Mouse (Mus musculus): ENCODE results near the gene Pacs2.

Pacs2 gene

DNA sequence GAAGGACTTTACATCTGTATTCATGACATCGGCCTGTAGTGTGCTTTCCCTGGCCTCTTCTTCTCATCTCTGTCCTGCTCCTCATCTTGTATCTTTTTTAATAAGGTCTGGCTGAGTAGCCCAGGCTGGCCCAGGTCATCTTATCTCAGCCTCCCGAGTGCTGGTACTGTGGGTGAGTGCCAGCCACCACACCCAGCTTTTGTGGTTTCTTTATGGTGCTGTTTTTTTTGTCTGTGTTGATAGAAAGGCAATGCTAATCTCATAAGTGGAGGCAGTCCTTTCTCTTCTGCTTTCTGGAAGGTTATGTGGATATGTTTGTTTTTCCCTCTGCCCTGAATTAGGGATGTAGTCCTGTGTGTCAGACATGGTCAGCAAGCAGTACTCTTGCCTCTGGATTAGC, 28.2 kb downstream of the Pacs2 start:
- peak in 1 of 2 experiments; percentile 59 for DNase-seq (ENCODE audit: low spot score in 2 of 2)

DNA sequence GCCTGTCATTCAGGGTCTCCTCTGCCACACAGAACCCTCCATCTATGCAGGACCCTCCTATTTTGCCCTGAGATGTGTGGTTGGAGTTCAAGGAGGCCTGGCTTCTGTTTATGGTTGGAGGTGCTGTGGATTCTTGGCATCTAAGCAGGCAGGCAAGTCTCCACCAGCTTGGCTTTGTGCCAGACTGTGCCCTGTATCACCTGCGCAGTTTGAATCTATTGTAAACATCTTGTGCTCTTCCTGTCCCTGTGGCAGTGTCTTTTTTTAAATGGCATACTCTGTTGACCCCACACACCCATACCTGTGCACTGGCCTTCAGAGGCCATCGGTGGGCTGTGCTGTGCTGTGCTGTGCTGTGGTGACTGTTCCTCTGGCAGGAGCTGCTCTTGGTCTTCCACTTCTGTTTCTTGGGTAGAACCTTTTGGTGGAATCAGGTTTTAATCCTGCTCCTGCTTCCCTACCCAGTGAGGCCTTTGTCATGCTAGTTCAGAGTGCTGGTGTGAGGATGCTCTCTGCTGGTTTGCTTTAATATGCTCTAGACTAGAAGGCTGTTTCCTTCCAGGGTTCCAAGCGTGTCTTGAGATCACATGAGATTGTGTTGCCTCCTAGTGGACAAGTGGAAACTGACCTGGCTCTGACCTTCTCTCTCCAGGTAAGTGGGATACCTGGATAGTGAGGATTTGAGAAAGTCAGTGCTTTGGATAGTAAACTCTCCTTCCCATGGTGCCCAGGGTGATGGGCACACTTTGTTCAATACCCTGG, 30.8 kb downstream of the Pacs2 start:
- DNase-seq (ENCODE audit: low spot score in 2 of 2), result peak; percentile 38 to 60

DNA sequence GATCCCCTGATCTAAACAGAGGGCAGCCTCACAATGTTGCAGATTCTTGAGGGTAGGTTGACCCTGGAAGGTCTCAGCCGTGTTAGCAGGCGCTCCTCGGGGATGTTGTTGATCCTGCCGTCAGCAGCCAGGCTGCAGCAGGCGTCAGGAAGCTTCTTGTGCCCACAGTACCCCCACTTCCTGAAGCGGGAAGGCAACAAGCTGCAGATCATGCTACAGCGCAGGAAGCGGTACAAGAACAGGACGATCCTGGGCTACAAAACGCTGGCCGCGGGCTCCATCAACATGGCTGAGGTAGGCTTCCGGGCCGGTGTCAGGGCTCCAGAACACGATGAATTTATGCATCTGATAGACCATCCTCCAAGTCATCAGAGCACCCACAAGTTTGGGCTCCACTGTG, 32.6 kb downstream of the Pacs2 start:
- no peak for DNase-seq (ENCODE audit: low spot score in 2 of 2)

DNA sequence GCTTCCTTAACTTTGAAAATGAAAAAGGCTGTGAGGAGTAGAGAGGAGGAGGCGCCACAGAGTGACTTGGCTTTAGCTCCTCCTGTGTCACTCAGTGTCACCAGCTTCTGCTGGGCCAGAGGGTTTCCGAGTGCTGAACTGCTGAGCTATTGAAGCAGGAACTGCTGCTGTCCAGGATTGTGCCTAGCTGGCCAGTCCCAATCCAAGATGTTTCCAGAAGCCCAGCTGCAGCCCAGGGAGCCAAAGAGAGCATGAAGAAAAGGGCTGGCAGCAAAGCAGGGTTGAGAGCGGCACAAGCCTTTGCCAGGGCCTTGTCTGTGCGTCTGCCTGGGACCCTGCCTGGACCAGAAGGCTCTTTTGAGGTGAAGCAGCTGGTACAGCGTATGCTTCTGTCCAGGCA, 33.8 kb downstream of the Pacs2 start:
- DNase-seq (ENCODE audit: low spot score in 2 of 2), result no peak

DNA sequence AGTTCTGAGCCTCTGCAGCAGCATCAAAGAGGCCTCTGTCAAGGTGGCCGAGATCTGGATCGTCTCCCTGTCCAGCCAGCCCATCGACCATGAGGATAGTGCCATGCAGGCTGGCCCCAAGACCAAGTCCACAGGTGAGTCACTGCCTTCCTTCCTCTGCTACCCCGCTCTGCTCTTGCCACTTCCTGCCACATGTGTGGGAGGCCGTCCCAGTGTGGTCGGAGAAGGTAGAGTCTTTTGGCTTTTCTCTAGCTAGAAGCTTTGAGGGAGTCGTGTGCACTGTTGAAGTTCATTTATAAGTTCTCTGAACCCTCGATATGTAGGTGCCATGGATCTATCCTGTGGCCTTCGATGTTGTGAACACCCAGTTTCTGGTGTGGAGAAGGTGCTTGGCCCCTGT, 35.5 kb downstream of the Pacs2 start:
- no peak for DNase-seq (ENCODE audit: low spot score in 2 of 2)

DNA sequence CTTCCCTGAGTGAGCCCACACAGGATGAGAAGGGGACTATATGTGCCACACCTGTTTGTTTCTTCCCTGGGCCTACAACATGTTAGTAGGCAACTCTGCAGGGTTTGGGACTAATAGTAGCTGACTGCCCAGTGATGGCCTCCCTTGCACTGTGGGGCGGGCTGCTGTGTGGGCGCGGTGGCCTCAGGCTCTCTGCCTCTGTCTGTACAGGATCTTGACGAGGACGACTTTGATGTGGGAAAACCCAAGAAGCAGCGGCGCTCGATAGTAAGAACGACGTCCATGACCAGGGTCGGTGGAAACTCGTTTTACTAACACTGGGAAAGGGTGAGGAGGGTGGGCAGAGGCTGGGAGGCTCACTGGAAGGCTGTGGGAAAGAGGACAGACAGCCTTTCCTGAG, 36.4 kb downstream of the Pacs2 start:
- DNase-seq (ENCODE audit: low spot score in 2 of 2), result no peak

DNA sequence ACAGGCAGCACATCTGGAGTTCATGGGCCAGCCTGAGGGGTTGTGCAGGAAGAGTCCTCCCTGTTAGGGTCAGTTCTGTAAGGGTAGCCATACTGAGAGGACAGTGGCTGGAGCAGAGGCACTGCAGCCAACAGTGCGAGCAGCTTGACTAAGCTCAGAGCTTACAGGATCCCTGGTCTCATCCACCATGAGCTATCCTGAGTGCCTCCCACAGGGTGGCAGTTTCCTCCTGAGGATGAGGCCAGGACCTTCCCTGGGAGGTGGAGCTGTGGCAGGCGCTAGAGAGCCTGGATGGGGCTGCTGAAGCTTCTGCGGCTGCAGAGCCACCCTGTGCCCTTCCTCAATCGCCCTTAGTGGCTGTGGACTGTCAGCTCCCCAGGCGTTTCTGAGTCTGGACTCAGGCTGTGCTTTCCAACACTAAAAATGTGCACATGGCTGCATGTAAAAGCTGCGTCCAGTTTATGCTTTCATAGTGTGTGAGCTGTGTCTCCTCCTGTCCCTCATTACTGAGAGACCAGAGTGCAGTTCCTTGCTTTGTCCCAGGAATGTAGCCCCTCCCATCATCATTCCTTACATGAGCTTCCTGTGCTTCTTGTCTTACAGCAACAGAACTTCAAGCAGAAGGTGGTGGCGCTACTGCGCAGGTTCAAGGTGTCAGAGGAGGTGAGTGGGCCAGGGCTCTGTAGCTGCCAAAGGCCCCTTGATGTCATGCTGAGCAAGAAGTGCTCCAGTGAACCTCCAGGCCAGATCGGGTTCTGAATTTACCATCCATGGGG, 37.5 kb downstream of the Pacs2 start:
- no peak for DNase-seq (ENCODE audit: low spot score in 2 of 2)

DNA sequence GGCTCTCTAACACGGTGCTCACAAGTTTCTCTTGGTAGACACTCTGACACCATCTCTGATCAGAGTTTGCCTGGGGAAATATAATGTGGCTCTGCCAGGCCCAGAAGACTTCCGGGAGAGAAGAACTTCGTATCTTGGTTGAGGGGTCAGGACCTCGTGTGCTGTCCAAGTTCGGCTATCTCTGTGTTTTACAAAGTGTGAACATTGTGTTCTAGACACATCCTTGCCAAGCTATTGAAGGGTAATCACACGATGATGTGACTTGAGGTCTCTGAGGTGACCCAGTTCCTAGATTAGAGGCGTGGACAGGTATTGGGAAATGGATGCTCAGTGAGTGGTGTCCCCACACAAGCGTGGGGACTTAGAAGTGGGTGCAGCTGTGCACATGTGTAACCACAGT, 41.8 kb downstream of the Pacs2 start:
- DNase-seq (ENCODE audit: low spot score in 2 of 2), result no peak

DNA sequence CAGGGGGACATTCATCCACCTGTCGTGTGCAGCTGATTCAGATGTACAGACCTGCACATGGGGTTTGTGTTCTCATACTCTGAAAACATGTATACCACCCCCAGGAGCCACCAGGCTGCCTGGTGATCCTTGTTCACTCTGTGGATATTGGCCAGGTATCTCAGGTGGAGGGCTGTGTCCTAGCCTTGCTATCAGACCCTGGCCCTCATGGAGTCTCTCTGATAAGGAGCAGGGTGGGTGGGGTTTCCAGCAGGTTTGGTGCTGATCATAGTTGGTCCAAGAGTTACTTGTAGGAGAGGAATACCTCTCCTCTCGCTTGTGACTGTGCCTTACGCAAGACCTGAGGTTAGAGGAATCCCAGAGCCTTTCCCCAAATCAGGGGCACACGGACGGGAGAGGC, 45.9 kb downstream of the Pacs2 start:
- DNase-seq (ENCODE audit: low spot score in 2 of 2), result no peak

DNA sequence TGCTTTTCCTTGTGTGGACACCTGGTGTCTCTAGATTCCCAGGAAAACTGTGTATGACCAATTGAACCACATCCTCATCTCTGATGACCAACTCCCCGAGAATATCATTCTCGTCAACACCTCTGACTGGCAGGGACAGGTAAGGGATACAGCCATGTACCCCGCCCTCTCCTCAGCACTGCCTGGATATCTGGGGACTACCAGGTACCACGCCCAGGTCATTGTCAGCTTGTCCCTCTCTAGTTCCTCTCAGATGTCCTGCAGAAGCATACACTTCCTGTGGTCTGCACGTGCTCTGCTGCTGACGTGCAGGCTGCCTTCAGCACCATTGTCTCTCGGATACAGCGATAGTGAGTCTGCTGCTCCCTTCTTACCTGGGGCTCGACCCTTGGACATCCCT, 47.3 kb downstream of the Pacs2 start:
- DNase-seq (ENCODE audit: low spot score in 2 of 2), result no peak

DNA sequence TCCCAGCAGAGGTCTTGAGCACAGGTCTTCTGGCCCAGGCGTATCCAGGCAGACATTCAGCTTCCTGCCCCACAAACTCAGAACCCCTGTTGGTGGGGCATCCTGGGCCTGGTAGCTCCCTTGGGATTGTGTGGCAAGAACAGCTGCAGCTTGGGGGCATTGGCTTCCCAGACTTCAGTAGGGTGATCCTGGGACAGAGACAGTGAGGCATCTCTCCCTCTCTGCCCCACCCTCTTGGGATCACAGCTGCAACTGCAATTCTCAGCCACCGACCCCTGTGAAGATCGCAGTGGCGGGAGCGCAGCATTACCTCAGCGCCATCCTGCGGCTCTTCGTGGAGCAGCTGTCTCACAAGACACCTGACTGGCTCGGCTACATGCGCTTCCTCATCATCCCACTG, 47.9 kb downstream of the Pacs2 start:
- no peak for DNase-seq (ENCODE audit: low spot score in 2 of 2)

DNA sequence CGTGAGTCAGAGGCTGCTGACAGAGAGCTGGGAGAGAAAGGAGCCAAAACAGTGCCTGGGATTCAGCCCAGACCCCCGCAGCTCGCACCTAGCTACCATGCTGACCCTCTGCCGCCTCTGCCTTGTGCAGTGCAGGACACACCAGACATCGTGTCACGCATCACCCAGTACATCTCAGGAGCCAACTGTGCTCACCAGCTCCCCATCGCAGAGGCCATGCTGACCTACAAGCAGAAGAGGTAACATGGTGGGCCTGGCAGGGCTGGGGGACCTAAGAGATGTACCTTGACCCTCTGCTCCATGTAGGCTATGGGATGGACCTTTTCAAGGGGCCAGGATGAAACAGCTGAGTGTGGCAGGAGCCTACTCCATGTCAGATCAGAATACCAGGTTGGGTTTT, 49.4 kb downstream of the Pacs2 start:
- no peak for DNase-seq (ENCODE audit: low spot score in 2 of 2)

DNA sequence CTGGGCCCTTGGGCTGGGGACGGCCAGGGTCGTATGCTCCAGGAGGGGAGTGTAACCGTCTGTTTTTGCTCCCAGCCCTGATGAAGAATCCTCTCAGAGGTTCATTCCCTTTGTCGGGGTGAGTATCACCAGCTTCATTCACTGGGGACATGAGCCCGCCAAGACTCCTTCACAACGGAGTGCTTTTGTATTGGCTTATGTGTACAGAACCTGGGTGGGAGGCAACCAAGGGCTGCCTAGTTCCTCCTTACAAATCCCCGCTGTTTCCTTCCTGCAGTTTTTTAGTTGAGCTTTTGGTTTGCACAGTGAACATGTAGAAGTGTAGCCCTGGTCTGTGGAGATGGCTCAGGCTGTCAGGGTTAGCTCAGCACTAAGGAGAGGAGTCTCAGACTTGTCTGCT, 53.7 kb downstream of the Pacs2 start:
- DNase-seq (ENCODE audit: low spot score in 2 of 2), result no peak

DNA sequence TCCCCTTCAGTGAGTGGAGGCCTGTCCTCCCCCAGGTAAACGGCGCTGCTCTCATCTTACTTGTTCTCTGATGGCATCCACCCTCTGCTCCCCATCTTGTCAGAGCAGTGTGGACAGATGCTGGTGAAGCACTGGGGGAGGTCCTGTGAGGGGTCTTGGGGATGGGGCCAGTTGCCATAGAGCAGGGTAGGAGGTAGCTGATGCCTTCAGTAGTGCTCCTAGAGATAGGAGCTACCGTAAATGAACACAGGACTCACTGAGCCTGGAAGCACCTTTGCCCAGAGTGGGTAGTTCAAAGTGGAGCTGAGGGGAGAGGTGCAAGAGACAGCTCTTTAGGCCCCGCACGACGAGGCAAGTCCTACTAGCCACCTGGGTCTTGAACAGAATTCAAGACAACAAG, 55.1 kb downstream of the Pacs2 start:
- DNase-seq (ENCODE audit: low spot score in 2 of 2), result no peak

DNA sequence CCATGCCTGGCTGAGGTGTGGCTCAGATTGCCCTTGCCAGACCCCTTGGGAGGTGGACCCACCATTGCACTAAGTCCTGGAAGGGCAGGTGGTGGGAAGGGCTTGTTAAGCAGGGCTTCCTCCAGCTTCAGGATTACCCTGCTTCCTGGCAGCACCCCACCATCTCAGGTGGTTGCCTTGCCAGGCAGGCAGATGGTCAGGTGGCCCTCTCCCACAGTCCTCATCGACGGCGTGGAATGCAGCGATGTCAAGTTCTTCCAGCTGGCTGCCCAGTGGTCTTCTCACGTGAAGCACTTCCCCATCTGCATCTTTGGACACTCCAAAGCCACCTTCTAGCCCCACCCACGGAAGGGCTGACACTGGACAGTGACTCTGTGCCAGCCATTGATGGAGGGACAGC, 57.0 kb downstream of the Pacs2 start:
- DNase-seq (ENCODE audit: low spot score in 2 of 2), result no peak

DNA sequence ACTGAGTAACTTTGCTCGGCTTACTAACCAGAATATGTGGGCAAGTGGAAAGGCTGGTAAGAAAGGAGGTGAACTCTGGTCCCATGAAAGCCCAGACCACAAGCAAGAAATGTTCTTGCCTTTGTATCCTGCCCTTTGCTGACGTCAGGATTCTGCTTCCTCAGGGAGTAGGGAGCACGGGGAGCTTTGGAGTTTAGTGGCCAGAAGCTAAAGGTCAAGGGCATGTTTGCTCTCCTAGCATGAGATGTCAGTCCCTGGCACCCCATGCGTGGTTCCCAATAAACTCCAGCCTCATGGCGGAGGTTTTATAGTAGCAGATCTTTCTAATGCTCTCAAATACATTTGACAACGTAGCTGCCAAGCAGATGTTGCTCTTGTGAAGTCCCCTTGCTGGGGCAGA, 57.5 kb downstream of the Pacs2 start:
- no peak for DNase-seq (ENCODE audit: low spot score in 2 of 2)

DNA sequence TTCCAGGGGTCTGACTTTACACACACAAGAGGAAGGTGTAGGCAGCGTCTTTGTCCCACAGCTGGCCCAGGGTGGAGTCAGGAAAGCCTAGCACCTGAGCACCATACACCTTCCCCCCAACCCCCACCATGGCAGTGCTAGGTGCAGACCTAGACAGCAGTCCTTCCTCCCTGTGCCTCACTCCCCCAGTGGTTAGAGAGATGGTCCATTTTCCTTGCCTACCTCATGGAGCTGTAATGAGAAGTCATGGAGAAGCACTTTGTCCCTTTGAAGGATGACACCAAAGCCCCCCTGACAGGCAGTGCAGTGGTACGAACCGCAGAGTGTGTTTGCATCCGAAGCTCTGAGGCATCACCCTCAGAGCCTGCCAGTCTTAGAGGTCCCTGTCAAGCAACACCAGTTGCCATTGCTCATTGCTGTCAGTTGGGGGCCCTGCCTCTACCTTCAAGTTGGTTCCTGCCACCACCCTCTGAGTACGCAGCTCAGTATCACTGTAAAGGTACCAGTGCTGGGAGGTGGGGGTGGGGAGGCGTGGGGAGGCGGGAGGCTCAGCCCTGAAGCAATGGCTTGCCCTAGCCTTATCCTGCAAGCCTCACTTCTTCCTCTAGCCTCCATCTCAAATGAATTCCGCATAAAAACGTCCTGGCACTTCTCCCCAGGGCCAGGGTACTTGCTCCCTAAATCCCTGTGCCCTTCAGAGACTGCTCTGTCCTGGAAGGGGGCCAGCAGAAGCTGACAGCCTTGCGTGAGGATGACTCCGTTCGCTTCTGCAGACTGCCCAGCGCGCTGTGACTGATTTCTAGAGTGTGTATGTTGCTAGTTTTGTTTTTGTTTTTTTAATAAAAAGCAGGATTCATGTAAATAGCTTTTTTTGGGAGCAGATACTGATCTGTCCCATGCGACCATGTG, 59.4 kb downstream of the Pacs2 start:
- DNase-seq (ENCODE audit: low spot score in 2 of 2), result peak in 1 of 2 experiments; percentile 46

DNA sequence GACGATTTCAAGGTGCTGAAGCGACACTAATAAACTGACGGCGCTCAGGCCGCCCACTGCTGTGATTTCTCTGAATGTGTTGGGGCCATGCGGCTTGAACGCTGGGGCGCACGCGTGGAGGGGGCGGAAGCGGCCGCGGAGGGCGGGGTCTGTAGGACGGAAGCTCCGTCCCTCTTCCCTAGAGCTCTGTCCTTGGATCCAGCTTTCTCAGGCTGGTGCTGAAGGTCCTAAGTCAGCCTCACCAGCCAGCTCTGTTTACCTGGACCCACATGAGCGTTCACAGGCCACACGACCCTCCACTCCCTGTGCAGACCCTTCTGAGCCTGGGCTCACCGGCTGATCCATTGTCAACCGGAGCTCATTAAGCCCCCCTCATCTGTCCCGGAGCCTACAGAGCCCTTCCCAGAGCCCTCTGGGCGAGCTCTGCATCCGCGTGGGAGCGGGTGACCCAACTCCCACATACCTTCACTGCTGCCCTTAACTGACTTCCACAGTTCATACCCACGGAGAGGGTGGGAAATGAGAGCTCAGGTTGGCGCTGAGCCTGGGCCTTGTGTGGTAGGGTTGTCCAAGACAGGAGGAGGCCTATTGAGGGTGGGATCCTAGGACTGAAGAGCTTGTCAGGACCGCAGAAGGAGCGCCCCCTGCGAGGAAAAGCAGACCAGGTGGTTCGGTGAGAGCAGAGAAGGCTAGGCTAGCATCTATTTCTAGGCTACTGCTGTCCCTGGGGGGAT, 60.2 kb downstream of the Pacs2 start, which contains the start of gene Tex22:
TSS of gene Tex22 (plus strand) at position 174 of the 734 bp plus-strand sequence.
- peak; percentile 62 to 84 for DNase-seq (ENCODE audit: low spot score in 2 of 2)

DNA sequence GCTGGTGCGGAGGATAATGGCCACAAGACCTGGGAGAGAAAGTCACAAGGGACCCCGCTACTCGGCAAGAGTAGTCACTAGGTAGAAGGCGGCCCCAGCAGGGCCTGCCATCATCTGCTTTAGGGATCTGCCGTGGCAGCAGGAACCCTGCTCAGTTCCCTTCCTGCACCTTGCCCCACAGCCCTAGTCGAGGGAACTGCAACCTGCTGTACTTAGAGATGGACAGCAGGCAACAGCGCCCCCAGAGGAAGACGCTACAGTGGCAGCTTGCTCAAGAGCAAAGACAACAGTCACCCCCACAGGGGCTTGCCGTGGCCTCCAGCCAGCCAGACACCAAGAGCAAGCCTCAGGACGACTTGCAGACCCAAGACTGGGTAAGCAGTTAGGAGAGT, 60.8 kb downstream of the Pacs2 start:
- peak; percentile 84 to 92 for DNase-seq (ENCODE audit: low spot score in 2 of 2)

DNA sequence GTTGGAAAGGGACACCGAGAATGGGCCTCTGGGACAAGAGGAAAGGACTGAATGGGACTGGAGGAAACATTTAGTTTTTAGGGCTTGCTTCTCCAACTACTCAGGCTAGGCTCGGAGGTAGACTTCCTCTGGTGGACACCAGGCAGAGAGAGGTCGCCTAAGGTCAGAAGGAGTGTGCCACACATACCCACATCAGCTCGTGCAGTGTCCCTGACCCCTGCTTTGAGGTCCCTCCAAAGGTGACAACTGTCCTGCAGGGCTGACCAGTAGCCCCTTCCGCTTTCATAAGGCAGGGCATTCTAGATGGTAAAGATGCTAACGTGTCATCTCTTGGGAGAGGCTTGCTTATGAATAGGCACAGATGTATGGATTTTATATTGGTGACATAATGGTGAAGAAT, 61.2 kb downstream of the Pacs2 start:
- no peak for DNase-seq (ENCODE audit: low spot score in 2 of 2)

DNA sequence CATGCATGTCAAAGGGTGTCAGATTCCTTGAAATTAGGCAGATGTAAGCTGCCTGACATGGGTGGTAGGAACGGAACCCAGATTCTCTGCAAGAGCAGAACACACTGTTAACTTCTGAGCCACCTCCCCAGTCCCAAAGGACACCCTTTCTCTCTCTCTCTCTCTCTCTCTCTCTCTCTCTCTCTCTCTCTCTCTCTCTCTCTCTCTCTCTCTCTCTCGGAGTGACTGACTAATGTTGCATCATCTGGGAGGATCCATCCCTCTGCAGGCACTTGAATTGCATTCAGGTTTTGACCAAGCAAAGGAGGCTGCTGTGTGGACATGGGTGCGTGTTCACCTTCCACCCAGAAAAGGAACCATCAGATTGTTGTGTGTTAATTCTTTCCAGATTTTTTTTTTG, 73.0 kb downstream of the Pacs2 start:
- no peak for DNase-seq (ENCODE audit: low spot score in 2 of 2)

DNA sequence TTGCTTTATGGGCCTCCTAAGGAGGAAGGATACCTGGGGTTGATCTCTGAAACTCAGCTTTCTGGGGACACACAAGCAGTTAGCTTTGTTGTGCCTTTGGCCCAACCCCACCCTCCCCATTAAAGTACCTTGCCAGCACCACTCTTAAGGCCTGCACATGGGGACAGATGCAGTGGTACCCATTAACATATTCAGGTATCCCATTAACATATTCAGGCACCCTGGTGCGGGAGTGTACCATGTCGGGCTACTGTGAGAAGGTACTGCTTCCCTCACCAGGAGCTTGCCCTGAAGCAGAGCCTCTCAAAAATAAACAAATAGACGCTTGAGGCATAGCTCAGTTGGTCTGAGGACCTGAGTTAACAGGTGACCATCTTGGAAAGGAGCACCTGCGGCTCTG, 73.7 kb downstream of the Pacs2 start:
- no peak for DNase-seq (ENCODE audit: low spot score in 2 of 2)
